Mouse (Mus musculus): ENCODE data around the gene Cped1. TPM values are rescaled to one million over a fixed set of nuclear protein-coding genes. Genes with fewer than 3 reads are reported as not detected.
"Not testable (repeated sequence)": the region's sequence is repeated elsewhere in the genome, so short reads cannot be mapped to it uniquely, and the experiment has no call there.

Cped1 gene
- total RNA-seq, 2 experiments from 2014 or later: 0.72 to 2.1 TPM

GRCm38 (mm10) chr6:22025584-22026357, 40.1 kb downstream of the Cped1 start:
- peak; percentile 78 for ATAC-seq (replicated peaks; ENCODE audit: poor library complexity, severe bottlenecking)

GRCm38 (mm10) chr6:22026358-22026673, 40.6 kb downstream of the Cped1 start:
- ATAC-seq (replicated peaks; ENCODE audit: poor library complexity, severe bottlenecking): peak; percentile 26; the same call in 1 of the 2 replicates

- no peak for ATAC-seq (replicated peaks; ENCODE audit: poor library complexity, severe bottlenecking)
Measured at GRCm38 (mm10) chr6:22026761-22027594, 41.3 kb downstream of the Cped1 start.

GRCm38 (mm10) chr6:22027854-22028253, 42.1 kb downstream of the Cped1 start:
- no peak for ATAC-seq (replicated peaks; ENCODE audit: poor library complexity, severe bottlenecking)

GRCm38 (mm10) chr6:22030381-22030780, 44.7 kb downstream of the Cped1 start:
- no peak for ATAC-seq (replicated peaks; ENCODE audit: poor library complexity, severe bottlenecking)

- ATAC-seq (replicated peaks; ENCODE audit: poor library complexity, severe bottlenecking): no peak
Measured at GRCm38 (mm10) chr6:22033188-22033587, 47.5 kb downstream of the Cped1 start.

GRCm38 (mm10) chr6:22035408-22035807, 49.7 kb downstream of the Cped1 start:
- peak; percentile 87 for ATAC-seq (replicated peaks; ENCODE audit: poor library complexity, severe bottlenecking)

- no peak for ATAC-seq (replicated peaks; ENCODE audit: poor library complexity, severe bottlenecking)
Measured at GRCm38 (mm10) chr6:22035895-22036294, 50.2 kb downstream of the Cped1 start.

- ATAC-seq (replicated peaks; ENCODE audit: poor library complexity, severe bottlenecking): peak; percentile 52; the same call in 1 of the 2 replicates
Measured at GRCm38 (mm10) chr6:22036396-22036795, 50.7 kb downstream of the Cped1 start.

- no peak for ATAC-seq (replicated peaks; ENCODE audit: poor library complexity, severe bottlenecking)
Measured at GRCm38 (mm10) chr6:22036911-22037310, 51.2 kb downstream of the Cped1 start.

- peak; percentile 35 for ATAC-seq (replicated peaks; ENCODE audit: poor library complexity, severe bottlenecking)
Measured at GRCm38 (mm10) chr6:22037441-22038050, 51.8 kb downstream of the Cped1 start.

GRCm38 (mm10) chr6:22039666-22040065, 54.0 kb downstream of the Cped1 start:
- ATAC-seq (replicated peaks; ENCODE audit: poor library complexity, severe bottlenecking): not testable (repeated sequence)

- no peak for ATAC-seq (replicated peaks; ENCODE audit: poor library complexity, severe bottlenecking)
Measured at GRCm38 (mm10) chr6:22044880-22045605, 59.3 kb downstream of the Cped1 start.

GRCm38 (mm10) chr6:22047101-22047500, 61.4 kb downstream of the Cped1 start:
- no peak for ATAC-seq (replicated peaks; ENCODE audit: poor library complexity, severe bottlenecking)

GRCm38 (mm10) chr6:22049093-22049492, 63.4 kb downstream of the Cped1 start:
- no peak for ATAC-seq (replicated peaks; ENCODE audit: poor library complexity, severe bottlenecking)

GRCm38 (mm10) chr6:22051526-22051925, 65.8 kb downstream of the Cped1 start:
- ATAC-seq (replicated peaks; ENCODE audit: poor library complexity, severe bottlenecking): peak; percentile 79

GRCm38 (mm10) chr6:22053014-22053413, 67.3 kb downstream of the Cped1 start:
- ATAC-seq (replicated peaks; ENCODE audit: poor library complexity, severe bottlenecking): peak; percentile 92

- no peak for ATAC-seq (replicated peaks; ENCODE audit: poor library complexity, severe bottlenecking)
Measured at GRCm38 (mm10) chr6:22064341-22064740, 78.6 kb downstream of the Cped1 start.

GRCm38 (mm10) chr6:22070603-22071322, 85.0 kb downstream of the Cped1 start:
- ATAC-seq (replicated peaks; ENCODE audit: poor library complexity, severe bottlenecking): no peak

All from granulocyte monocyte progenitor cell, adult 5-6 weeks (primary cell).